4 mouse cellular contexts compared by ENCODE assay signal in the genomic region with DNA sequence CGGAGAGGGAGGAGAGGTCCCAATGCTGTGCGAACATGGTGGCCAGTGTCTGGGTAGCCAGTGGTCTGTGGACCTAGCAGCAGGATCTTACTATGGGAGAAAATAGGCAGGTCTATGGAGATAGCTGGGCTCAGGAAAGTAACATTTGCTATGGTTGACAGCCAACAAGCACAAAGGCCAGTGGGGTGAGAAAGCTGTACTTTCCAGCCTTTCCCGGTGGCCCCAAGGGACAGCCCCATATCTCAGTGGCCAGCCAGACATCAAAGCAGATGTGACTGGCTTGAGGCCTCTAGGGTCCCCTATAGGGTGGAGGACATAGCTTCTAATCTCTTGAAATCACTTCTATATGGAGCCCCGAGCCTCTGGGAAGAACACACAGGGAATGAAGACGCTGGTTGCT. TPM values are rescaled to one million over a fixed set of nuclear protein-coding genes. Genes with fewer than 3 reads are reported as not detected.
"Had no signal": no experiment of that assay in that cellular context is flagged by ENCODE, and none has a peak within 500 bp of the region (broad histone marks: within the 10 kb centered on the region; RNA-seq: fewer than 3 reads in every experiment).

No protein-coding gene starts in this region.

- DNase-seq: layer of hippocampus, postnatal 36 days; right cerebral cortex, postnatal 4 days; thymus, adult 18-20 months had no signal

RNA-seq across cellular contexts. Expression of a gene that starts 35.8 kb away (rescaled TPM):
- polyA plus RNA-seq: liver, embryonic 12.5 days had no signal
